Mouse (Mus musculus) left cerebral cortex, postnatal 4 days (tissue): ENCODE data around the gene Slc24a3. TPM values are rescaled to one million over a fixed set of nuclear protein-coding genes. Genes with fewer than 3 reads are reported as not detected.

Source experiments
- DNase-seq: peaks from one replicate; pipeline ENCODE4 v3.0.0-alpha.2; 2022
- intact Hi-C: fragments of 180-260 bp; cut with DNase I; formaldehyde crosslinking; loops from one replicate; pipeline ENCODE4 v1.15.1; 2025
- total RNA-seq, 2 experiments: library from RNA; stranded (reverse); gene quantifications; 2 replicates each; pipeline ENCODE4 v1.2.3; 2021

Gene Slc24a3
- total RNA-seq, 2 experiments from 2014 or later = 74.8 to 87.6 TPM

GRCm38 (mm10) chr2:145527151-145527550 lies 359.6 kb downstream of the Slc24a3 start:
- intact Hi-C loops = no loop called here
- no peak for DNase-seq

- DNase-seq = no peak
- intact Hi-C loops = no loop called here
Measured at GRCm38 (mm10) chr2:145530941-145531353, 363.4 kb downstream of the Slc24a3 start.

- no peak for DNase-seq
- intact Hi-C loops = no loop called here
Measured at GRCm38 (mm10) chr2:145533086-145533485, 365.5 kb downstream of the Slc24a3 start.

GRCm38 (mm10) chr2:145535307-145535706 lies 367.8 kb downstream of the Slc24a3 start:
- DNase-seq = no peak
- intact Hi-C loops = no loop called here

GRCm38 (mm10) chr2:145535774-145536173 lies 368.2 kb downstream of the Slc24a3 start:
- intact Hi-C loops = no loop called here
- DNase-seq = no peak

- DNase-seq = no peak
- intact Hi-C loops = no loop called here
Measured at GRCm38 (mm10) chr2:145536986-145537385, 369.4 kb downstream of the Slc24a3 start.

GRCm38 (mm10) chr2:145541695-145542094 lies 374.1 kb downstream of the Slc24a3 start:
- intact Hi-C loops = no loop called here
- DNase-seq = no peak

- intact Hi-C loops = no loop called here
- DNase-seq = no peak
Measured at GRCm38 (mm10) chr2:145546071-145546470, 378.5 kb downstream of the Slc24a3 start.

- DNase-seq = no peak
- intact Hi-C loops = no loop called here
Measured at GRCm38 (mm10) chr2:145554722-145555252, 387.2 kb downstream of the Slc24a3 start.

- intact Hi-C loops = no loop called here
- DNase-seq = no peak
Measured at GRCm38 (mm10) chr2:145555713-145556112, 388.2 kb downstream of the Slc24a3 start.

- DNase-seq = no peak
- intact Hi-C loops = no loop called here
Measured at GRCm38 (mm10) chr2:145557361-145557931, 389.9 kb downstream of the Slc24a3 start.

GRCm38 (mm10) chr2:145562493-145562892 lies 394.9 kb downstream of the Slc24a3 start:
- intact Hi-C loops = no loop called here
- no peak for DNase-seq

- DNase-seq = no peak
- intact Hi-C loops = no loop called here
Measured at GRCm38 (mm10) chr2:145564596-145564995, 397.0 kb downstream of the Slc24a3 start.

- DNase-seq = no peak
- intact Hi-C loops = no loop called here
Measured at GRCm38 (mm10) chr2:145566904-145567303, 399.4 kb downstream of the Slc24a3 start.

- intact Hi-C loops = no loop called here
- no peak for DNase-seq
Measured at GRCm38 (mm10) chr2:145571943-145572342, 404.4 kb downstream of the Slc24a3 start.

- DNase-seq = no peak
- intact Hi-C loops = no loop called here
Measured at GRCm38 (mm10) chr2:145574148-145574547, 406.6 kb downstream of the Slc24a3 start.

GRCm38 (mm10) chr2:145583103-145583502 lies 415.5 kb downstream of the Slc24a3 start:
- intact Hi-C loops = no loop called here
- DNase-seq = no peak

- no peak for DNase-seq
- intact Hi-C loops = loop anchor here (5.0 kb wide), 1 partner anchor 948 kb away; no protein-coding TSS in a partner anchor
Measured at GRCm38 (mm10) chr2:145585437-145585836, 417.9 kb downstream of the Slc24a3 start.

- peak; percentile 52 for DNase-seq
- intact Hi-C loops = loop anchor here (2.0 to 5.0 kb wide), 2 partner anchors 427 to 951 kb away; no protein-coding TSS in a partner anchor
Measured at GRCm38 (mm10) chr2:145588009-145588737, 420.6 kb downstream of the Slc24a3 start.

GRCm38 (mm10) chr2:145591881-145592280 lies 424.3 kb downstream of the Slc24a3 start:
- no peak for DNase-seq
- intact Hi-C loops = no loop called here

- no peak for DNase-seq
- intact Hi-C loops = no loop called here
Measured at GRCm38 (mm10) chr2:145593649-145594347, 426.2 kb downstream of the Slc24a3 start.
